Mouse (Mus musculus) CH12.LX (cell line): ENCODE measurements around the gene Trem1.

ENCODE experiments used
- CTCF ChIP-seq, 2 experiments: IDR thresholded peaks in 1 of 2; conservative IDR thresholded peaks in 1 of 2; 2 replicates each; pipeline ENCODE4 v1.5.1; 2011 to 2012; ENCODE audit warnings: low read depth in 2 of 2, low read length in 2 of 2, improper control_type of control experiment in 1 of 2, inconsistent platforms in 1 of 2, mild to moderate bottlenecking in 1 of 2, moderate library complexity in 1 of 2
- EP300 ChIP-seq: IDR thresholded peaks from 2 replicates; pipeline ENCODE4 v1.6.1; 2011; ENCODE audit warnings: low read length, improper control_type of control experiment
- JUN ChIP-seq: IDR thresholded peaks from 2 replicates; pipeline ENCODE4 v1.6.1; 2011; ENCODE audit warnings: low read depth, mild to moderate bottlenecking, low read length, improper control_type of control experiment, moderate library complexity; ENCODE audit not compliant: insufficient read depth
- JUND ChIP-seq: conservative IDR thresholded peaks from 2 replicates; pipeline ENCODE4 v1.6.1; 2011; ENCODE audit warnings: low read depth, low read length, improper control_type of control experiment
- MAFK ChIP-seq: IDR thresholded peaks from 2 replicates; pipeline ENCODE4 v1.6.1; 2011; ENCODE audit warnings: low read length, improper control_type of control experiment; ENCODE audit not compliant: insufficient replicate concordance
- MAX ChIP-seq: IDR thresholded peaks from 2 replicates; pipeline ENCODE4 v1.6.1; 2011; ENCODE audit warnings: low read length, improper control_type of control experiment
- MAZ ChIP-seq: IDR thresholded peaks from 2 replicates; pipeline ENCODE4 v1.6.1; 2012; ENCODE audit warnings: low read depth, mild to moderate bottlenecking, inconsistent platforms, low read length, improper control_type of control experiment, moderate library complexity
- POLR2A ChIP-seq: IDR thresholded peaks from 2 replicates; pipeline ENCODE4 v1.6.1; 2011; ENCODE audit warnings: low read depth, mild to moderate bottlenecking, improper control_type of control experiment, low read length
- POLR2AphosphoS2 ChIP-seq: IDR thresholded peaks from 2 replicates; pipeline ENCODE4 v1.6.1; 2011; ENCODE audit warnings: low read depth, low read length, improper control_type of control experiment
- RAD21 ChIP-seq: IDR thresholded peaks from 2 replicates; pipeline ENCODE4 v1.6.1; 2011; ENCODE audit warnings: low read depth, mild to moderate bottlenecking, low read length, improper control_type of control experiment, moderate library complexity
- USF1 ChIP-seq: IDR thresholded peaks from 2 replicates; pipeline ENCODE4 v1.6.1; 2014; ENCODE audit warnings: low read depth, mild to moderate bottlenecking, inconsistent platforms, low read length, improper control_type of control experiment
- ZMIZ1 ChIP-seq: IDR thresholded peaks from 2 replicates; pipeline ENCODE4 v1.6.1; 2012; ENCODE audit warnings: low read depth, mild to moderate bottlenecking, inconsistent platforms, low read length, improper control_type of control experiment
- ZNF384 ChIP-seq: IDR thresholded peaks from 2 replicates; pipeline ENCODE4 v1.6.1; 2012; ENCODE audit warnings: low read depth, low read length, improper control_type of control experiment, inconsistent platforms

- no peak for TF ChIP-seq MAFK
- no peak for TF ChIP-seq ZMIZ1
- no peak for TF ChIP-seq EP300
- no peak for TF ChIP-seq MAZ
- TF ChIP-seq USF1, result no peak
- TF ChIP-seq ZNF384, result no peak
- TF ChIP-seq POLR2AphosphoS2, result no peak
- TF ChIP-seq POLR2A, result no peak
- TF ChIP-seq CTCF (conservative IDR thresholded peaks at IDR 0.05 in 1 of 2, IDR thresholded peaks at IDR 0.05 in 1 of 2; ENCODE audit: low read depth in 2 of 2, low read length in 2 of 2), result no peak
- TF ChIP-seq JUN, result no peak
- no peak for TF ChIP-seq RAD21
- TF ChIP-seq JUND, result no peak
- no peak for TF ChIP-seq MAX
Measured at GRCm38 (mm10) chr17:48230680-48231079, 1.9 kb upstream of the Trem1 start.
